Mouse (Mus musculus) cerebellum, adult 2 months (tissue): ENCODE measurements around the gene Rhou.

Experiments used
- CTCF ChIP-seq: fragments of 200-500 bp; IDR thresholded peaks from 2 replicates; pipeline ENCODE4 v1.5.1; 2011; ENCODE audit warnings: low read depth, mild to moderate bottlenecking, control low read depth, low read length, moderate library complexity, borderline replicate concordance; ENCODE audit not compliant: insufficient read depth
- POLR2A ChIP-seq: fragments of 200-500 bp; IDR thresholded peaks from 2 replicates; pipeline ENCODE4 v1.6.1; 2011; ENCODE audit warnings: low read length, control low read depth, borderline replicate concordance; ENCODE audit not compliant: insufficient read depth

GRCm38 (mm10) chr8:123634395-123635131 is 19.2 kb upstream of the Rhou start:
- TF ChIP-seq CTCF (no peak), POLR2A (no peak)
